In genomic region chr1:170996753-170997152, GRCm38 (mm10) we compare ENCODE assay signal across 8 mouse cellular contexts. TPM values are rescaled to one million over a fixed set of nuclear protein-coding genes. Genes with fewer than 3 reads are reported as not detected.
A peak's percentile ranks its signal among the peaks of the same experiment; 100 is the strongest.
DNase-seq lines count a peak whose midpoint lies in the region; ATAC-seq lines count a peak whose summit lies in the region.

No protein-coding gene starts in this region.

- no peaks in the 10 kb centered on the region for H3K27me3 ChIP-seq in splenic B cell, adult 2 months (ENCODE audit: control insufficient read depth, insufficient read depth, low read length, poor library complexity, severe bottlenecking)

- H3K36me3 ChIP-seq in splenic B cell, adult 2 months (ENCODE audit: control insufficient read depth, insufficient read depth, low read length, poor library complexity, severe bottlenecking) = no peaks in the 10 kb centered on the region

- DNase-seq in gastrocnemius, adult 18-20 months (ENCODE audit: low spot score) = peak; percentile 60
- no peak for DNase-seq in gastrocnemius, postnatal 25 days
- peak; percentile 56 for DNase-seq in MEL-GATA-1-ER (ENCODE audit: extremely low read depth, low read depth)
- peak; percentile 43 for DNase-seq in cerebellum, adult 9-11 months
- DNase-seq in heart, adult 9 months (ENCODE audit: low spot score in 2 of 2) = peak; percentile 28 to 51
- peak; percentile 62 to 72 for DNase-seq in layer of hippocampus, postnatal 10 days (ENCODE audit: low spot score in 2 of 2)
- DNase-seq in splenic B cell, adult 2 months (ENCODE audit: low read depth, low spot score) = peak; percentile 83

- ATAC-seq in megakaryocyte progenitor cell, adult 5-6 weeks (replicated peaks; ENCODE audit: poor library complexity) = peak; percentile 70

RNA-seq across cellular contexts. Expression of gene Fcgr2b, which starts 20.4 kb away (rescaled TPM):
- total RNA-seq in gastrocnemius, adult 18-20 months (2021) = 1 to 10 TPM; 2.3 to 2.4 TPM
- 1 to 10 TPM; 1.9 to 2.8 TPM for total RNA-seq in gastrocnemius, postnatal 25 days (2021)
- 1 to 10 TPM; 2.5 to 4.3 TPM for total RNA-seq in layer of hippocampus, postnatal 10 days (2021)
- total RNA-seq in megakaryocyte progenitor cell, adult 5-6 weeks (2015) = 142 and 144 TPM in 2 replicates
- total RNA-seq in megakaryocyte progenitor cell, adult 5-6 weeks (2017) = 99.9 and 118 TPM in 2 replicates

RNA-seq across cellular contexts. Expression of gene Fcgr4, which starts 22.0 kb away (rescaled TPM):
- not detected for total RNA-seq in gastrocnemius, adult 18-20 months (2021)
- not detected for total RNA-seq in gastrocnemius, postnatal 25 days (2021)
- total RNA-seq in layer of hippocampus, postnatal 10 days (2021) = not detected
- total RNA-seq in megakaryocyte progenitor cell, adult 5-6 weeks (2015) = 5.4 and 10.5 TPM in 2 replicates
- 7.7 and 8.0 TPM in 2 replicates for total RNA-seq in megakaryocyte progenitor cell, adult 5-6 weeks (2017)

Comparison
In these comparisons a context has a peak if more than half of its experiments do, and no peak if none do; other contexts are left out.
1. RNA of gene Fcgr2b, which starts 20.4 kb away (total RNA-seq): 99.9 to 144 TPM in megakaryocyte progenitor cell, adult 5-6 weeks; 2.5 to 4.3 TPM in layer of hippocampus, postnatal 10 days, 1.9 to 2.8 TPM in gastrocnemius, postnatal 25 days and 2.3 to 2.4 TPM in gastrocnemius, adult 18-20 months; every median in the first group is over 10 times any median in the second.
2. RNA of gene Fcgr4, which starts 22.0 kb away (total RNA-seq): 5.4 to 10.5 TPM in megakaryocyte progenitor cell, adult 5-6 weeks; not detected in gastrocnemius, postnatal 25 days, not detected in layer of hippocampus, postnatal 10 days and not detected in gastrocnemius, adult 18-20 months; every median in the first group is over 4 times any median in the second.